Mouse (Mus musculus) G1E (cell line): Measurements from ENCODE around the gene Mbnl1.

Source experiments
- CTCF ChIP-seq: IDR thresholded peaks from 2 replicates; pipeline ENCODE4 v1.5.1; 2012; ENCODE audit warnings: low read depth, low read length, inconsistent platforms, mixed read lengths
- POLR2AphosphoS5 ChIP-seq: IDR thresholded peaks from 2 replicates; pipeline ENCODE4 v1.6.1; 2012; ENCODE audit warnings: low read depth, low read length, inconsistent platforms; ENCODE audit not compliant: insufficient replicate concordance

GRCm38 (mm10) chr3:60617643-60618042, 145.0 kb downstream of the Mbnl1 start:
- TF ChIP-seq CTCF = no peak
- TF ChIP-seq POLR2AphosphoS5 = no peak
